Mouse (Mus musculus) myocyte (in vitro differentiated cells): ENCODE data around the gene Gm12569.

Experiments used
- MYOG ChIP-seq, 3 experiments: IDR thresholded peaks; one replicate each; pipeline ENCODE4 v1.6.1; 2011; ENCODE audit warnings: control low read depth in 2 of 3, low read depth in 2 of 3, mild to moderate bottlenecking in 2 of 3; ENCODE audit not compliant: insufficient read length in 2 of 3, control insufficient read depth in 1 of 3, insufficient read depth in 1 of 3
- POLR2A ChIP-seq: IDR thresholded peaks from one replicate; pipeline ENCODE4 v1.6.1; 2011; ENCODE audit warnings: low read depth, mild to moderate bottlenecking, control low read depth, moderate library complexity; ENCODE audit not compliant: insufficient read length
- POLR2AphosphoS2 ChIP-seq: IDR thresholded peaks from one replicate; pipeline ENCODE4 v1.6.1; 2011; ENCODE audit warnings: low read depth, control low read depth; ENCODE audit not compliant: insufficient read length
- TCF3 ChIP-seq: IDR thresholded peaks from one replicate; pipeline ENCODE4 v1.6.1; 2011; ENCODE audit warnings: low read depth, control low read depth; ENCODE audit not compliant: insufficient read length

DNA sequence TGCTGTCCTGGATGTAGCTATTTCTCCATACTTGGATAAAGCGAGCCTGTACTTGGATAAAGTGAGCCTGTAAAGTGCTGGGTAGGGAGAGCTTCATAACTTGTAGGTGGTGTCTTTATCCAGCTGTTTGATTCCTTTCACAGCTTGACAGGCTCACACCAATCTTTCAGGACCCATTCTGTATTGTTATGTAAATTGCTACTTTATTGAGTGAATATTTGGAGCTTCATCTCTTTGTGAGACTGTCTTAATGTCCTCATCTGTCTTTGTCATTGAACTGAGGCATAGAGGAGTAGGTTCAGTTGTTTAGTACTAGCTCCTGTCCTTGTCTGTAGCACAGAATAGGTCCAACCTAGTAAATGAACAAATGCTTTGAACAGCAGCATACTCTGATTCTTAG is 54.1 kb downstream of the Gm12569 start:
- no peak for TF ChIP-seq POLR2A
- no peak for TF ChIP-seq TCF3
- TF ChIP-seq POLR2AphosphoS2 = no peak
- TF ChIP-seq MYOG (IDR thresholded peaks at IDR 0.05; ENCODE audit: control insufficient read depth in 1 of 3, insufficient read depth in 1 of 3, insufficient read length in 2 of 3, low read depth in 2 of 3) = no peak
